Mouse (Mus musculus) kidney, adult 11 months (tissue): ENCODE measurements around the gene Sh3bgrl2.

ENCODE experiments used
- DNase-seq: peaks from one replicate; pipeline ENCODE4 v3.0.0; 2022

Gene Sh3bgrl2

GRCm38 (mm10) chr9:83562889-83563288 is 14.8 kb downstream of the Sh3bgrl2 start:
- DNase-seq = peak; percentile 81

GRCm38 (mm10) chr9:83563808-83564549 is 15.9 kb downstream of the Sh3bgrl2 start:
- DNase-seq = no peak

GRCm38 (mm10) chr9:83564934-83565652 is 17.0 kb downstream of the Sh3bgrl2 start:
- DNase-seq = no peak

- DNase-seq = no peak
Measured at GRCm38 (mm10) chr9:83566141-83566540, 18.0 kb downstream of the Sh3bgrl2 start.

- DNase-seq = no peak
Measured at GRCm38 (mm10) chr9:83568125-83568524, 20.0 kb downstream of the Sh3bgrl2 start.

GRCm38 (mm10) chr9:83568937-83569336 is 20.8 kb downstream of the Sh3bgrl2 start:
- peak; percentile 12 for DNase-seq

GRCm38 (mm10) chr9:83569898-83570297 is 21.8 kb downstream of the Sh3bgrl2 start:
- DNase-seq = no peak

GRCm38 (mm10) chr9:83571315-83571714 is 23.2 kb downstream of the Sh3bgrl2 start:
- DNase-seq = no peak

GRCm38 (mm10) chr9:83572326-83572725 is 24.2 kb downstream of the Sh3bgrl2 start:
- no peak for DNase-seq

GRCm38 (mm10) chr9:83572870-83573269 is 24.7 kb downstream of the Sh3bgrl2 start:
- no peak for DNase-seq

- DNase-seq = no peak
Measured at GRCm38 (mm10) chr9:83573588-83573987, 25.5 kb downstream of the Sh3bgrl2 start.

- no peak for DNase-seq
Measured at GRCm38 (mm10) chr9:83575403-83575802, 27.3 kb downstream of the Sh3bgrl2 start.

- DNase-seq = no peak
Measured at GRCm38 (mm10) chr9:83576018-83576688, 28.0 kb downstream of the Sh3bgrl2 start.

GRCm38 (mm10) chr9:83576689-83577057 is 28.5 kb downstream of the Sh3bgrl2 start:
- no peak for DNase-seq

- DNase-seq = no peak
Measured at GRCm38 (mm10) chr9:83577260-83577659, 29.1 kb downstream of the Sh3bgrl2 start.

GRCm38 (mm10) chr9:83579049-83579448 is 30.9 kb downstream of the Sh3bgrl2 start:
- no peak for DNase-seq

GRCm38 (mm10) chr9:83582748-83583147 is 34.6 kb downstream of the Sh3bgrl2 start:
- DNase-seq = no peak

- no peak for DNase-seq
Measured at GRCm38 (mm10) chr9:83586316-83587050, 38.4 kb downstream of the Sh3bgrl2 start.

GRCm38 (mm10) chr9:83587116-83587515 is 39.0 kb downstream of the Sh3bgrl2 start:
- no peak for DNase-seq

GRCm38 (mm10) chr9:83589063-83589462 is 40.9 kb downstream of the Sh3bgrl2 start:
- DNase-seq = no peak

GRCm38 (mm10) chr9:83589680-83590467 is 41.7 kb downstream of the Sh3bgrl2 start:
- no peak for DNase-seq

GRCm38 (mm10) chr9:83591848-83592456 is 43.8 kb downstream of the Sh3bgrl2 start:
- no peak for DNase-seq
